Mouse (Mus musculus): ENCODE measurements at regions not wholly inside any gene's neighbourhood (a gene's known extent, or its start where the extent isn't known, plus 50 kb on each side); places are given as distances from the start of the nearest gene placed in this dataset.

DNA sequence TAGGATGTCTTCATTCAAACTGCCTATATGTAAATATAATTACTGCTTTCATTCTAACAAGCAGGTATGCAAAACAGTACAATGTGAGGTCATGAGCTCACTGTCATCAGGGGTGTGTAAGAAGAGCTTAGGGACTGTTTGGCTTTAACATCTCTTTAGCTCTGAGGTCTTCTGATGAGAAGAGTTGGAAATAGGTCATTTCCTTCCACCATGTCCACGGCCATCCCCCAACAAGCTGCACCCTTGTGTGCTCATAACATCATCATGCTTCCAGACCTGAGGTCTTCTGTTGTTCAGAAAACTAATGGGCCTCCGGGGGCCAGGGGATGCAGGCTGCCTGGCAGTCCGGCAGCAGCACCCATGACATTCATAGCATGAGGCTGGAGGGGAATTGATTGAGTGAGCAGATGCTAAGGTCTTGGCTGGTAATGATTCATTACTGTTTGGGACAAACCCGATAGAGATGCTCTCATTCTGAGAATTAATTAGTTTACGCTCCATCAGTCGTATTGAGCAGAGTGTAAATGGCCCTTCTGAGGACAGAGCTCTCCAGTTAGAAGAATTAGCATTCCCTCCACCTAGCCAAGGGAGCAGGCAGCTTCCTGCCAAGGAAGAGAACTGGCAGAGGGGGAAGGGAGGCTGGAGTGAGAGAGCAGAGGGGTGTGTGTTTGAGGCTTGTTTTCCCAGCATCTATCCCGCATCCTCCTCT, 64.0 kb downstream of the Rps24 start:
- Histone ChIP-seq H3K27me3 (ENCODE audit: control insufficient read depth, insufficient read depth, low read length) (no peaks in the 10 kb centered on the region), H3K4me3 (ENCODE audit: control insufficient read depth, low read depth, low read length) (no peak overlapping the region), H3K4me1 (ENCODE audit: control insufficient read depth, insufficient read depth, low read length) (no peaks in the 10 kb centered on the region), H3K36me3 (ENCODE audit: control insufficient read depth, insufficient read depth, low read length) (no peaks in the 10 kb centered on the region), H3K27ac (ENCODE audit: control insufficient read depth, insufficient read depth, low read depth, low read length) (no peak overlapping the region)
- TF ChIP-seq CTCF (IDR thresholded peaks at IDR 0.05; ENCODE audit: control insufficient read depth, insufficient read depth, insufficient replicate concordance, low read depth, low read length) (no peak), POLR2A (IDR thresholded peaks at IDR 0.05; ENCODE audit: control insufficient read depth, low read depth, low read length) (no peak)

DNA sequence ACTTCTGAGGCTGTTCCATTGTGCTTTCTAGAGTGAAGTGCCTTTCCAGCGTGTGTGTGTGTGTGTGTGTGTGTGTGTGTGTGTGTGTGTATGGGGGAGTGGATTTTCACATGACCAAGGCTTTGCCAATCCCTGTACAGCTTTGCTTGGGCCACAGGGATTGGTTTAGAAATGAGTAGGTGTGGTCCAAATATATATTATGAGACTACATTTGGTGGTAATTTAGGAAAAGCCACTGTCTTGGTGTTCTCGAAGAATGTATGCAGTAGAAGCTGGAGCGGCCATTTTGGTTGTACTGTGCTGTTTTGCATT, 64.5 kb downstream of the Rps24 start:
- no peak overlapping the region for H3K27ac ChIP-seq (ENCODE audit: control insufficient read depth, insufficient read depth, low read depth, low read length)
- H3K36me3 ChIP-seq (ENCODE audit: control insufficient read depth, insufficient read depth, low read length), result no peaks in the 10 kb centered on the region
- H3K4me1 ChIP-seq (ENCODE audit: control insufficient read depth, insufficient read depth, low read length), result no peaks in the 10 kb centered on the region
- H3K27me3 ChIP-seq (ENCODE audit: control insufficient read depth, insufficient read depth, low read length), result no peaks in the 10 kb centered on the region
- TF ChIP-seq CTCF (IDR thresholded peaks at IDR 0.05; ENCODE audit: control insufficient read depth, insufficient read depth, insufficient replicate concordance, low read depth, low read length), result no peak
- H3K4me3 ChIP-seq (ENCODE audit: control insufficient read depth, low read depth, low read length), result no peak overlapping the region

DNA sequence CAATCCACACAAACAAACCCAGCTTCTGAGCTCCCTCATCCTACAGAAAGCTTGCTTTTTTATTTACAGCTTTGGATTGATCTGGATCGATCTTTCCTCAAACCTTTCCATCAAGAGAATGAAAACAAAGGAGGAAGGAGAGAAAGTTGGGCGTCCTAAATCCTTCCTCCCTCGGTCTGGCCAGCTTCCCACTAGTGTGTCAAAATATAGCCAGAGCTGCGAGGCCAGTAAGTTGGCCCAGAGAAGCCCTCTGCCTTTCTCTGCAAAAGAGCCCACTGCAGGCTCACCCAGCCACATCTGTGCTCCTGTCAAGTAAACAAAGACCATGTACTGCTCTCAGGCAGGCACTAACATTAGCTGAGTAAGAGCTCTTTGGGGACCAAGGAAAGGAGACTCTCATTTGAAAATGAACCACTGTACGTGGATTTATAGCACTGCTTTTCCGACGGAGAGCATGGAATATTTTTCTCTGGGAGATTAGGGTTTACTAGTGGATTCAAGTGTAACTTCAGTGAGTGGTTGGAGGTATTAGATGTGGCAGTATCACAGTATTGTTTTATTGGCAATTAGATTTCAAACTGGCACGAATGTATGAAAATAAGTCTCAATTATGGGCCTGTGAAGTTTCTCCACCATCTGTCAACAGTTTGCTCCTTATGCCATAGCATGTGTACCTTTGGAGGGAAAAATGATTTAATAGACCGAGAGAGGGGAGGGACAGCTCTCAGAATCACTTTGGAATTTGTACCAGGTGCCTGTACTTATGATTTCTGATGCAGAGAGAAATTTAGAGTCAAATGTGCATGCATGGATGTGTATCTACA, 78.1 kb downstream of the Rps24 start:
- Histone ChIP-seq H3K4me1 (ENCODE audit: control insufficient read depth, insufficient read depth, low read length) (no peaks in the 10 kb centered on the region), H3K27me3 (ENCODE audit: control insufficient read depth, insufficient read depth, low read length) (no peaks in the 10 kb centered on the region), H3K27ac (ENCODE audit: control insufficient read depth, insufficient read depth, low read depth, low read length) (no peak overlapping the region), H3K4me3 (ENCODE audit: control insufficient read depth, low read depth, low read length) (no peak overlapping the region), H3K36me3 (ENCODE audit: control insufficient read depth, insufficient read depth, low read length) (no peaks in the 10 kb centered on the region)
- TF ChIP-seq CTCF (IDR thresholded peaks at IDR 0.05; ENCODE audit: control insufficient read depth, insufficient read depth, insufficient replicate concordance, low read depth, low read length), result no peak
- TF ChIP-seq POLR2A (IDR thresholded peaks at IDR 0.05; ENCODE audit: control insufficient read depth, low read depth, low read length), result no peak

DNA sequence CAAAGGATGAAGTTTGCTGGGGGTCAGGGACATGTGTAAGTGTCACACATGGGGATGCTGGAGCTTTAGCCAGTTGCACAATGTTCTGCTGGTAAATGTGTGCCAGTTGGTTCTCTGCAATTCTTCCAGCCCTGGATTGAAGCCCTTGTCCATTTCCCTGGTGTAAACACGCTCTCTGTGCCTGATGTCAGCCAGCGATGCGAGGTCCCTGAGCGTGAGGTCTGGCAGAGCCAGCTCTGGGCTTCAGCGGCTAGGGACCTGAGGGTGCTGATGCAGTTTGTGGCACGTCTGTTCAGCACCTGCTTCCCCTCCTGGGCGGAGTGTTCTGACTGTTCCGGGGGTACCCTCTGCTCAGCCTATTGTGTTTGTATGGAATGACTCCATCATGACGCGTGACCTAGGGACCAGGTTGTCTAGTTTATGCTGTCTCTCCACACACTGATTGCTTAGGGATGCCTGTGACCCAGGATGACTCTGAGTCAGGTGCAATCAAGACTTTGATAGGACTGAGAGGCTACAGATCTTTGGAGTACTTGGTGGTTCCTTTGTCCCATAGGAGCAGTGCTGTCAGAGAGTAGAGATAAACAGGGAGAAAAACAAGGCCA, 78.9 kb downstream of the Rps24 start:
- H3K27me3 ChIP-seq (ENCODE audit: control insufficient read depth, insufficient read depth, low read length), result no peaks in the 10 kb centered on the region
- no peak overlapping the region for H3K4me3 ChIP-seq (ENCODE audit: control insufficient read depth, low read depth, low read length)
- H3K36me3 ChIP-seq (ENCODE audit: control insufficient read depth, insufficient read depth, low read length), result no peaks in the 10 kb centered on the region
- no peak overlapping the region for H3K27ac ChIP-seq (ENCODE audit: control insufficient read depth, insufficient read depth, low read depth, low read length)
- TF ChIP-seq CTCF (IDR thresholded peaks at IDR 0.05; ENCODE audit: control insufficient read depth, insufficient read depth, insufficient replicate concordance, low read depth, low read length) (no peak), POLR2A (IDR thresholded peaks at IDR 0.05; ENCODE audit: control insufficient read depth, low read depth, low read length) (no peak)
- H3K4me1 ChIP-seq (ENCODE audit: control insufficient read depth, insufficient read depth, low read length), result no peaks in the 10 kb centered on the region

DNA sequence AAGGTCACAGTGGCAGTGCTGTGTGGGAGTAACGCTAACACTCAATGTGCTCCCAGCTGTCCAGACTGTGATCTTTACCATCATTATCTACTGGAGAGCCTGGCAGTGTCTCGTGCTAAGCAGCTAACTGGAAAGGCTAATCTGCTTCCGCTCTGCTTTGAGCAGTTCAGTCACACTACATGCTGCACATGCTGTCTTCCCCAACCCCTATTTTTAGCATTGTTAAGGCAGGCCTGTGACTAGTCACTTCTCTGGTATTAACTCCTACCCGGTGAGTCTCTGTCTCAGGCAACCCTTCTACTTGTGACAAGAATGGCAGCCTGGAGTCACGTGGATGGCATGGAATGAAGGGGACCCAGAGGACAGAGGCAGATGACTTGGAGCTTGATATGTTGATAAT, 88.2 kb downstream of the Rps24 start:
- Histone ChIP-seq H3K36me3 (ENCODE audit: control insufficient read depth, insufficient read depth, low read length) (no peaks in the 10 kb centered on the region), H3K27me3 (ENCODE audit: control insufficient read depth, insufficient read depth, low read length) (no peaks in the 10 kb centered on the region), H3K4me1 (ENCODE audit: control insufficient read depth, insufficient read depth, low read length) (no peaks in the 10 kb centered on the region), H3K27ac (ENCODE audit: control insufficient read depth, insufficient read depth, low read depth, low read length) (no peak overlapping the region), H3K4me3 (ENCODE audit: control insufficient read depth, low read depth, low read length) (no peak overlapping the region)
- TF ChIP-seq CTCF (IDR thresholded peaks at IDR 0.05; ENCODE audit: control insufficient read depth, insufficient read depth, insufficient replicate concordance, low read depth, low read length) (no peak), POLR2A (IDR thresholded peaks at IDR 0.05; ENCODE audit: control insufficient read depth, low read depth, low read length) (no peak)

DNA sequence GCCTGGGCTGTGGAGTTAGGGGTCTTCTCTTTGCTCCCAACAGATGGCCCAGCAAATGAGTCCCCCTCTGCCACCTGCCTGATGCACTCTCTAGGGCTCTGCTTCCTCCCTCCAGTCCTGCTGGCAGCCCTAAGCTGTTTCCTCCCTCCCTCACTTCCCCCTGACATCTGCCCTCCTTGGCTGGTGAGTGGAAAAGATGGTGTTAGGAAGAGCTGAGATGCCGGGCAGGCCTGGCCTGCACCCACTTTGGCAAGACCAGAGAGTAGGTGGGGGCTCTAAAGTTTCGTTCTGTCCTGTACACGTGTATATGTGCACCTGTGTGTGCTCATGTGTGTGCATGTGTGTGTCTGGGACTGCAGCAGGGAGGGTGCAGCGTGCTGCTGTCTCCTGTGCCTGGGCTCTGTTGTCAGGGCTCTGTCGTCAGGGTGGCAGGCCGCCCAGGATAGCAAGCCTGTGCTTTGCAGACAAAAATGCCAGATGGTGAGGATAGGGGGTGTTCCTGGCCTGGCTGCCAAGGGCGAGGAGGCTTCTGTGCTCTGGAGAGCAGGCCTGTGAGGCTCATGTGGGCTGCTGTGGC, 91.7 kb downstream of the Rps24 start:
- Histone ChIP-seq H3K27ac (ENCODE audit: control insufficient read depth, insufficient read depth, low read depth, low read length) (no peak overlapping the region), H3K27me3 (ENCODE audit: control insufficient read depth, insufficient read depth, low read length) (no peaks in the 10 kb centered on the region), H3K4me1 (ENCODE audit: control insufficient read depth, insufficient read depth, low read length) (no peaks in the 10 kb centered on the region), H3K4me3 (ENCODE audit: control insufficient read depth, low read depth, low read length) (no peak overlapping the region), H3K36me3 (ENCODE audit: control insufficient read depth, insufficient read depth, low read length) (no peaks in the 10 kb centered on the region)
- TF ChIP-seq CTCF (IDR thresholded peaks at IDR 0.05; ENCODE audit: control insufficient read depth, insufficient read depth, insufficient replicate concordance, low read depth, low read length) (no peak), POLR2A (IDR thresholded peaks at IDR 0.05; ENCODE audit: control insufficient read depth, low read depth, low read length) (no peak)

DNA sequence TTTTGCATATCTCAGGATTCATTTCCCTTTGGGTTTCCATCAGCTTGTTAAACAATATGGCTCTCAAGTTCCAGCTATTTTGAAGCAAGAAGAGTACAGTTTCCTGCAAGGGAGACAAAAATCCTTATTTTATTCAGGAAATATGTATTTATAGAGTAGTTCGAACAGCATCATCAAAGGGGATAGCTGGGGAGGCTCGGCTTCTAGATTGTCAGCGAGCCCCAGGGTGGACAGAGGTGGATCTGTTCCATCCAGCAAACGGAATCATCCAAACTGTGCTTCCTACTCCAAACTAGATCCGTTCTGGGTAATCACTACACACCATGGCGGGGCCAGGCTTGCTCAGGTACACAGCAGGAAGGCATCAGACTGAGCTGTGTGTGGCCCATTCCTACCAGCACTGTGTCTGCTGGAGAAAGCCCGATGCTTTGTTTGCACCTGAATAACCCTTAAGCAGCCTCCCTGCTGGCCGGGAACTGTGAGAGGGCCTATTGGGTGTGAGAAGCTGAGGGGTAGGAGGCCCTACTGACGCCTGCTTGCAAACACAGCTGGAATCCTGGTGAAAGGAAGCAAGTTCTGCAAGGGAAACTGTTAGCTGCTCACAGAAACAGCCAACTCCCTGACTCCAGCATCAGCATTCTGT, 92.3 kb downstream of the Rps24 start:
- Histone ChIP-seq H3K4me1 (ENCODE audit: control insufficient read depth, insufficient read depth, low read length) (no peaks in the 10 kb centered on the region), H3K27ac (ENCODE audit: control insufficient read depth, insufficient read depth, low read depth, low read length) (no peak overlapping the region), H3K36me3 (ENCODE audit: control insufficient read depth, insufficient read depth, low read length) (no peaks in the 10 kb centered on the region), H3K4me3 (ENCODE audit: control insufficient read depth, low read depth, low read length) (no peak overlapping the region), H3K27me3 (ENCODE audit: control insufficient read depth, insufficient read depth, low read length) (no peaks in the 10 kb centered on the region)
- TF ChIP-seq POLR2A (IDR thresholded peaks at IDR 0.05; ENCODE audit: control insufficient read depth, low read depth, low read length), result no peak
- no peak for TF ChIP-seq CTCF (IDR thresholded peaks at IDR 0.05; ENCODE audit: control insufficient read depth, insufficient read depth, insufficient replicate concordance, low read depth, low read length)
